Mouse (Mus musculus) brain, embryonic 14.5 days (tissue): ENCODE data around the gene Atp6v1e1.

Experiments
- CTCF ChIP-seq: fragments of 200-500 bp; IDR thresholded peaks from 2 replicates; pipeline ENCODE4 v1.5.1; 2012; ENCODE audit warnings: inconsistent platforms, mild to moderate bottlenecking, moderate library complexity, borderline replicate concordance; ENCODE audit not compliant: insufficient read depth, insufficient read length; ENCODE audit errors: extremely low read depth
- POLR2A ChIP-seq: fragments of 200-500 bp; IDR thresholded peaks from 2 replicates; pipeline ENCODE4 v1.6.1; 2012; ENCODE audit warnings: mild to moderate bottlenecking, inconsistent platforms, borderline replicate concordance; ENCODE audit not compliant: poor library complexity, insufficient read depth, insufficient read length, severe bottlenecking; ENCODE audit errors: extremely low read depth

- TF ChIP-seq CTCF (peak; percentile 20; the same call in 1 of the 2 replicates), POLR2A (no peak)
Observed at GRCm38 (mm10) chr6:120792947-120793346, 29.6 kb downstream of the Atp6v1e1 start.
